Mouse (Mus musculus) midbrain, embryonic 16.5 days (tissue): ENCODE data around the gene Gm20388. TPM values are rescaled to one million over a fixed set of nuclear protein-coding genes. Genes with fewer than 3 reads are reported as not detected.

Experiments used
- ATAC-seq: fragments of 200-750 bp; cut with Nextera tagmentation; 2 replicates; pipeline ENCODE4 v1.8.0; 2017; ENCODE audit warnings: moderate TSS enrichment
- H3K27ac ChIP-seq: fragments of 300-500 bp; sonication (generic); 2 replicates; pipeline ENCODE4 v1.5.1; 2014; ENCODE audit warnings: mild to moderate bottlenecking, low read length, mixed read lengths
- H3K27me3 ChIP-seq: fragments of 300-500 bp; sonication (generic); 2 replicates; pipeline ENCODE4 v1.6.1; 2014; ENCODE audit warnings: low read depth, low read length, mixed read lengths; ENCODE audit not compliant: control insufficient read depth, insufficient read depth
- H3K36me3 ChIP-seq: fragments of 300-500 bp; sonication (generic); 2 replicates; pipeline ENCODE4 v1.6.1; 2014; ENCODE audit warnings: mild to moderate bottlenecking, low read length, moderate library complexity, mixed read lengths; ENCODE audit not compliant: control insufficient read depth, insufficient read depth
- H3K4me1 ChIP-seq: fragments of 300-500 bp; sonication (generic); 2 replicates; pipeline ENCODE4 v1.6.1; 2014; ENCODE audit warnings: mild to moderate bottlenecking, low read length, mixed read lengths; ENCODE audit not compliant: control insufficient read depth, insufficient read depth
- H3K4me2 ChIP-seq: fragments of 300-500 bp; sonication (generic); 2 replicates; pipeline ENCODE4 v1.6.1; 2014; ENCODE audit warnings: mild to moderate bottlenecking, low read length, mixed read lengths
- H3K4me3 ChIP-seq: fragments of 300-500 bp; sonication (generic); 2 replicates; pipeline ENCODE4 v1.5.1; 2014; ENCODE audit warnings: low read depth, mild to moderate bottlenecking, low read length, moderate library complexity, mixed read lengths
- H3K9ac ChIP-seq: fragments of 300-500 bp; sonication (generic); 2 replicates; pipeline ENCODE4 v1.6.1; 2014; ENCODE audit warnings: low read depth, low read length, mixed read lengths
- H3K9me3 ChIP-seq: fragments of 300-500 bp; sonication (generic); replicated peaks from 2 replicates; pipeline ENCODE4 v1.6.1; 2014; ENCODE audit warnings: mild to moderate bottlenecking, low read length, mixed read lengths; ENCODE audit not compliant: control insufficient read depth, poor library complexity, severe bottlenecking
- whole genome bisulfite sequencing: fragments of 180-500 bp; shearing (Covaris S2); extraction: QIAGEN DNeasy Blood & Tissue Kit; methylation state at CpG from one replicate; pipeline ENCODE4 v1.1.7; 2014; 5-methylcytosine and 5-hydroxymethylcytosine counted together
- polyA plus RNA-seq: library from polyadenylated mRNA; unstranded; fragments of >200 nt; fragmentation: Nextera tagmentation; extraction: Ambion mirVana; gene quantifications from 2 replicates; pipeline ENCODE4 v1.2.1, GENCODE M21; 2015

Gm20388 gene
- polyA plus RNA-seq, 1 experiment from 2014 or later = 7.5 TPM

DNA sequence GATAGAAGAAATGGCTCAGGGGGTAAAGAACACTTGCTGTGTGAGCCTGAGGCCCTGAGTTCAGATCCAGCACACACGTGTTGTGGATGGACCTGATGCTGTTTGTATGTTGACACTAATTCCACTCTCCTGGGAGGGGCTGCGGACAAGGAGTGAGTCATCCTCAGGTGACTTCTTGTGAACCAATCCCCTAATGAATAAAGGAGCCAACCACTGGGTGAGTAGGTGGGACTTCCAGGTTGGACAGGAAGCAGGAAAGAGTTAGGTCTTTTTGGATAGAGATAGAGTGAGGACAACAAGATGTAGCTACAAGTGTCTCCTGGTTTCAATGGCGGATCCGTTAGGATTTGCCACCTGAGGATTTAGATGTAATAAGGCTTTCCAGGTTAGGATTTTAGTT is 3938.7 kb downstream of the Gm20388 start:
- no peak overlapping the region for H3K27ac ChIP-seq
- no peaks in the 10 kb centered on the region for H3K36me3 ChIP-seq
- WGBS = 87% methylated on average over 4 of the region's 4 CpGs
- H3K27me3 ChIP-seq = no peaks in the 10 kb centered on the region
- H3K4me1 ChIP-seq = no peaks in the 10 kb centered on the region
- H3K9me3 ChIP-seq = no peaks in the 10 kb centered on the region
- H3K9ac ChIP-seq = no peak overlapping the region
- H3K4me2 ChIP-seq = no peak overlapping the region
- no peak for ATAC-seq
- H3K4me3 ChIP-seq = no peak overlapping the region

DNA sequence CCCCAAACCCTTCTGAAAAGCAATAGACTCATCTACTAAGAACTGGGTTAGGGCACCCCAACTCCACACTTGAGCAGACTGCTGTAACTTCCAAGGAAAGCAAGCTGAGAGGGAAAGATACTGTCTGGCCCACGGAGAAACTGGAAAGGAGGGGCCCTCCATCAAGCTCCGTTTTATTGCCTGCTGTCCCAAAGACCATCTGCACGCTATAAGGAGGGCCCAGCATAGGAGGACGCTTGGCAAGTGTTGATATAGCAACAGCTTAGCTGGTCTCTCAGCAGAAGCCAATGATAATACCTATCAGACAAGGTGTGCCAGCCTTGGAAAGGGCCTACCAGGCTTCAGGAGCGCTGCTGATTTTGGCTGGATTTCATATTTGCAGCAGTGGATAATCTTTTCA is 3940.9 kb downstream of the Gm20388 start:
- H3K27ac ChIP-seq = no peak overlapping the region

DNA sequence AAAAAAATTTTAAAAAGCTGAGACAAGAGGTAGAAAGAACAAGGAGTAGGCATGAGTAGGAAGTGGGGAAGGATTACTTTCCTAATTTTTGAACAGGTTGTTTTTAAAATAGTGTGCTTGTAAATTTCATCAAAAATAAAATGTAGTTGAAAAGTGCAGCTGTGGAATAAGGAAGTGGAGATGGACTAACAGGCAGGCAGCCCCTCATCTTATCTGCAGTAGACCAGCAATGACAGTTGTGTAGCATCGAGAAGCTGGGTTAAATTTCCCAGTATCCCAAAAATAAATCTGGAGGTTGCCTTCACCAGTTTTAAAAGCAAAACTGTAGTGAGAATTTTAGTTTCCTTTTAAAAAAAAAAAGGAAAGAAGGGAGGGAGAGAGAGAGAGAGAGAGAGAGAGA is 3943.6 kb downstream of the Gm20388 start:
- Histone ChIP-seq H3K36me3 (no peaks in the 10 kb centered on the region), H3K9me3 (no peaks in the 10 kb centered on the region), H3K4me1 (peaks cover 7% of the 10 kb centered on the region), H3K4me3 (no peak overlapping the region), H3K27ac (no peak overlapping the region), H3K4me2 (no peak overlapping the region), H3K27me3 (no peaks in the 10 kb centered on the region), H3K9ac (no peak overlapping the region)
- 97% methylated on average over 1 of the region's 1 CpGs for WGBS
- no peak for ATAC-seq

More for the DNA sequence above, 3940.9 kb downstream of the Gm20388 start:
- H3K4me3 ChIP-seq = no peak overlapping the region
- no peaks in the 10 kb centered on the region for H3K4me1 ChIP-seq
- H3K9me3 ChIP-seq = no peaks in the 10 kb centered on the region
- H3K27me3 ChIP-seq = no peaks in the 10 kb centered on the region
- H3K9ac ChIP-seq = no peak overlapping the region
- WGBS = 79% methylated on average over 5 of the region's 5 CpGs
- no peaks in the 10 kb centered on the region for H3K36me3 ChIP-seq
- no peak overlapping the region for H3K4me2 ChIP-seq
- ATAC-seq = no peak

DNA sequence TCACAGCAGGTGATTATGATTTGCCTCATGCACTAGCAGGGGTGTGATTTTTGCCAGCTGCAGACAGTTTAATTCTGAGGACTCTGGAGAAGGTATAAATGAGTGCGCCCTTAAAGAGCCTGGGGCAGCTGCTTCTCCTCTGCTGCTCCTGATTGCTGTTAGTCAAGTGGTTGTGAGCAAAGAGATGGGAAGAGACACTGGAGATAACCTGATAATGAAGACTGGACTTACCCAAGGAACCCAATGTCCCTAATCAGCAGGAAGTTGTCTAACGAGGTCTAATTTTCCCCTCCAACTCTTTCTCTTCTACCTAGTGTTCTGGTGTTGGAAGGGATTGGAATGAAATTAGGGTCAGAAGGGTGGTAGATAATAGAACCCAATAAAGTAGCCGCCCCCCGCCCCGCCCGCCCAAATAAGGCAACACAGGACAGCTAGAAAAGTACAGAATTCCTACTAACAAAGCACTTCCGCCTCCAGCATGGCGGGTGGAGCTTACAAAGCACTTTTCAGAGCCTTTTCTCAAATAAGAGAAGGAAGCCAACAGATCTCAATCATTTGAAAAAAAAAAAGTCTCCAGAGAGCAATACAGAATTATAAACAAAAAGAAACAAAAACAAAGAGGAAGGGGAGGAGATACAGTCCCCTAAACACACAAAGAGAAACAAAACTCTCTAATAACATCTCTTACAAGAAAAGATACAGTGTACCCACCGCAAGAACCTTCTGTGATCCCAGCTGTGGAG is 3944.3 kb downstream of the Gm20388 start:
- H3K4me3 ChIP-seq = no peak overlapping the region
- no peaks in the 10 kb centered on the region for H3K9me3 ChIP-seq
- peaks cover 7% of the 10 kb centered on the region for H3K4me1 ChIP-seq
- H3K4me2 ChIP-seq = no peak overlapping the region
- 89% methylated on average over 9 of the region's 9 CpGs for WGBS
- no peak for ATAC-seq
- no peaks in the 10 kb centered on the region for H3K36me3 ChIP-seq
- H3K27ac ChIP-seq = no peak overlapping the region
- H3K27me3 ChIP-seq = no peaks in the 10 kb centered on the region
- H3K9ac ChIP-seq = no peak overlapping the region

DNA sequence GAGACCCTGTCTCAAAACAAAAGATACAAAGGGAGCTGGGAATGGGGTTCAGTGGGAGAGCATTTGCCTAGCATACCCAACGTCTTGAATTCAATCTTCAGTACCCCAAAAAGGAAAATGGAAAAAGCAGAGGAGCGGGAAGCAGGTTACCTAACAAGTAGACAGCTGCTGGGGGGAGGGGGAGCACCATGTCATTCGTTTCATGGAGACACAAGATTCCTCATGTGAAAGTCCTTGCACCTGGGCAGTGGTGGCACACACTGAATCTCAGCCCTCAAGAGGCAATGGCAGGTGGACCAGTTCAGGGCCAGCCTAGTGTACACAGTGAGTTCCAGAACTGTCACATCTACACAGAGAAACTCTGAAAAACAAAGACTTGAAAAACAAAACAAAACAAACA is 3946.7 kb downstream of the Gm20388 start:
- Histone ChIP-seq H3K4me2 (no peak overlapping the region), H3K4me3 (no peak overlapping the region), H3K9ac (no peak overlapping the region), H3K27ac (no peak overlapping the region), H3K27me3 (no peaks in the 10 kb centered on the region), H3K4me1 (peaks cover 9% of the 10 kb centered on the region), H3K36me3 (no peaks in the 10 kb centered on the region), H3K9me3 (no peaks in the 10 kb centered on the region)
- WGBS = 64% methylated on average over 3 of the region's 3 CpGs
- no peak for ATAC-seq

DNA sequence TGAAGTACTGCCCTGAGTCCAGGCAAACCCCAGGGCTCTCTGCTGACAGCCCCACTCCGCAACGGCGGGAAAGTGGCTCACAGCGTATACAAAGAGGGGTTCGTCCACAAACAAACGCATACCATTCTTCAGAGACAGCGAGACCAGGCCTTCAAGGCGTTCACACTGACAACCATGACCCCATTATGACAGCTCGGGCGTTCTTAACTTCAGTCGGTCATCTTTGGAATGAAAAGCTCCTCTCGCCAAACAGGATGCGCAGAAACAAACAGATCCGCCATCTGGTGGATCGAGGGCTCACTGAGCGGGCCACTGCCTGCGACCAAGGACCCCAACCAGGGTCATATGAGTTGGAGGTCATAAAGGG is 3947.9 kb downstream of the Gm20388 start:
- peaks cover 9% of the 10 kb centered on the region for H3K4me1 ChIP-seq
- peak overlapping the region; percentile 94 for H3K9ac ChIP-seq
- no peaks in the 10 kb centered on the region for H3K36me3 ChIP-seq
- H3K27me3 ChIP-seq = no peaks in the 10 kb centered on the region
- ATAC-seq = 0 out of 2 replicates have a peak, but pooled peaks have one; percentile 2
- 1% methylated on average over 17 of the region's 17 CpGs for WGBS
- peak overlapping the region; percentile 87 for H3K27ac ChIP-seq
- no peaks in the 10 kb centered on the region for H3K9me3 ChIP-seq
- H3K4me3 ChIP-seq = peak overlapping the region; percentile 80
- peak overlapping the region; percentile 55 for H3K4me2 ChIP-seq

DNA sequence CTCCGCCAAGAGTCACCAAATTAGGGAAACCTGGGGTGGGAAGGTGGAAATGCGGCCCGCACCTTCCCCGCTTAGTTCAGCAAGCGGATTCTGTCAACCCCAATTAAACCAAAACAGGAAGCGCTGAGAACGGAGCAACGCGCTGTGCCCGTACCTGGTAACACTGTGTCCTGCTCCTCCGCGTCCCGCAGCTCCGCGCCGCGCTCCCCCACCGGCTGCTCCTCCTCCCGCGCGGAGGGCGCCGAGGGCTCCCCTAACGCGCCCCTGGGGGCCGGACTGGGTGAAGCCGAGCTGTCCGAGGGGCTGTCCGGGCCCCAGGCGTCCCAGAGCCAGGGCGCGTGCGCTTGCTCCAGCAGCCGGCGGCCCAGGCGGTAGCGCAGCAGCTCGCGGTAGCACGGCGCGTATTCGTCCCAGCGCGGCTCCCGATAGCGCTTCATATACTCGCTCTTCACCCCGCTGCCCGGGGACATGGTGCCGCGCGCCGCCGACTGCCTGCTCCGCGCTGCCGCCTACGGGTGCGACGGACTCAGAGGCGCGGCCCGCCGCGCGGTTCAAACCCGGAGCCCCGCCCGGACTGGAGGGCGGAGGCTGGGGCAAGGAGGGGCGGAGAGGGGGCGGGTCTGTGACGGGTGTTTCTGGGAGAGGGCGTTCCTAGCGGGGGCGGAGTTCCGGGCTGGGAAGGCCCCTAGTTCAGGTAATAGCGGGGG is 3948.5 kb downstream of the Gm20388 start:
- H3K27me3 ChIP-seq = no peaks in the 10 kb centered on the region
- peak overlapping the region; percentile 55 for H3K4me2 ChIP-seq
- no peaks in the 10 kb centered on the region for H3K9me3 ChIP-seq
- peak overlapping the region; percentile 87 for H3K27ac ChIP-seq
- peak overlapping the region; percentile 80 for H3K4me3 ChIP-seq
- peak; percentile 96 for ATAC-seq
- under 1% methylated on average over 69 of the region's 79 CpGs for WGBS
- no peaks in the 10 kb centered on the region for H3K36me3 ChIP-seq
- peaks cover 13% of the 10 kb centered on the region for H3K4me1 ChIP-seq
- H3K9ac ChIP-seq = peak overlapping the region; percentile 94

DNA sequence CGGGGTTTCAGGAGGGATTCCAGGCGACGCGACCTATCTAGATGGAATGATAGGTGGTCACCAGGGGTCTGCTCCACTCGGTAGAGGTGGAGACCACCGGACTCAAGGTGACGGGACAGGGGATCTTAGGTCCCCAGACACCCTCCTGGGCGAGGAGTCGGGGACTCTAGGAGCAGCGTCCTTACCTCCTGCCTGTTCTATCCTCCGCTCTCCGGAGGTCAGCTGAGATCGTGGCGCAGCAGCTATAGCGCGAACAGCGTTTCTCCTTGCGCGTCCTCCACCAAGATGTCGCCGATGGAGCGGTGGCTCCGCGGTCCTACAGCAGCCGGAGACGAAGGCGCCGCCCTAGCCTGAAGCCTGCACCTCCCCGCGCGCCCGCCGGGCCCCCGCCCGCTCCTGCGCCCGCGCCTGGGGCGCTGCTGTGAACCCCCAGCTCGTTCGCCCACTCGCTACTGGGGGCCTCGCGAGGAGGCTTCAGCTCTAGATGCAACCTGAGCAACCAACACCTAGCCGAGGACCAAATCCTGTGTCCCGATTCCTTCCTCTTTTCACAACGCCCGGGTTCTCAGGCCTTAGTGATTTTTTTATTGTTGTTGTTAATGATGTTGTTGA is 3949.1 kb downstream of the Gm20388 start, which contains the start of gene Ccsap:
Gene Ccsap (minus strand): TSS at position 562 of the 612 bp plus-strand sequence.
- no peak; the same call in 1 of the 2 replicates for ATAC-seq
- peak within 1 kb of the TSS; percentile 80 for H3K4me3 ChIP-seq
- no peaks in the 10 kb centered on the region for H3K36me3 ChIP-seq
- WGBS = under 1% methylated on average over 48 of the region's 48 CpGs
- peak within 1 kb of the TSS; percentile 55 for H3K4me2 ChIP-seq
- H3K9ac ChIP-seq = peak within 1 kb of the TSS; percentile 94
- H3K27ac ChIP-seq = peak within 1 kb of the TSS; percentile 87
- no peaks in the 10 kb centered on the region for H3K9me3 ChIP-seq
- peaks cover 16% of the 10 kb centered on the region for H3K4me1 ChIP-seq
- no peaks in the 10 kb centered on the region for H3K27me3 ChIP-seq

DNA sequence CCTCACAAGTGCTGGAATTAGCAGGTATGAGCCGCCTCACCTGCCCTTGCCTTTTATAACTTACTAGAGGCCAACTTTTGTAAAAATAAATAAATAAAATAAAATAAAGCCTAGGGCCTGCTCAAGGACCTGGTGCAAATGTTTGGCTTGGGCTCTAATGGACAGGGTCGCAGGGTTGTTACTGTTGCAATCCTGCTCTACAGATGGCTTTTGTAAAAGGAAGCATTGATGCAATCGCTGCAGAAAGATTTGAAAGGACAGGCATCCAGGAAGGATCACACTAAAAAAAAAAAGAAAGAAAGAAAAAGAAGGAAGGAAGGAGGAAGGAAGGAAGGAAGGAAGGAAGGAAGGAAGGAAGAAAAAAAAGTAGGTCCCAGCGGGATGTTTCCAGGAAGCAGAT is 3949.7 kb downstream of the Gm20388 start:
- Histone ChIP-seq H3K4me1 (peaks cover 16% of the 10 kb centered on the region), H3K4me3 (peak overlapping the region; percentile 80), H3K4me2 (peak overlapping the region; percentile 55), H3K27me3 (no peaks in the 10 kb centered on the region), H3K9ac (peak overlapping the region; percentile 94; the same call in 1 of the 2 replicates), H3K9me3 (no peaks in the 10 kb centered on the region), H3K27ac (no peak overlapping the region), H3K36me3 (no peaks in the 10 kb centered on the region)
- 75% methylated on average over 4 of the region's 4 CpGs for WGBS
- ATAC-seq = no peak
